Mouse (Mus musculus): ENCODE measurements around the gene Ggn. TPM values are rescaled to one million over a fixed set of nuclear protein-coding genes. Genes with fewer than 3 reads are reported as not detected.
A peak's percentile ranks its signal among the peaks of the same experiment; 100 is the strongest.
"Not testable (repeated sequence)": the region's sequence is repeated elsewhere in the genome, so short reads cannot be mapped to it uniquely, and the experiment has no call there.

Ggn gene
- polyA plus RNA-seq, 2 experiments = 0.03 TPM; not detected in 1

DNA sequence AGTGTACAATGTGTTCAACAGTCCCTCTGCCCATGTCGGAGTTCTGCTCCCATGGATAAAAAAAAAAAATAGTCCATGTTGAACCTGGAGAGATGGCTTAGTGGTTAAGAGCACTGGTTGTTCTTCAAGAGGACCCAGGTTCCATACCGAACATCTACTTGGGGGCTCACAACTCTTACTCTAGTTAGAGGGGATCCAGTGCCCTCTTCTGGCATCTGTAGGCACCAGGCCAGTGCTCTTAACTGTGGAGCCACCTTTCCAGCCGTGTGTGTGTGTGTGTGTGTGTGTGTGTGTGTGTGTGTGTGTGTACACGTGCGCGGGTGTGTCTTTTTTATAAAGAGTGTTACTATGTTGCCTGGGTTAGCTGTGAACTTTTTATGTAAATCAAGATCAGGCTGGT is 32.6 kb downstream of the Ggn start:
- Histone ChIP-seq H3K27me3 (ENCODE audit: control insufficient read depth, insufficient read depth, low read length) (no peaks in the 10 kb centered on the region), H3K4me2 (ENCODE audit: low read depth) (no peak overlapping the region), H3K36me3 (replicated peaks; ENCODE audit: control insufficient read depth, insufficient read depth, low read depth) (no peaks in the 10 kb centered on the region), H3K9me3 (ENCODE audit: control insufficient read depth, low read length) (no peaks in the 10 kb centered on the region), H3K9ac (replicated peaks) (no peak overlapping the region), H3K27ac (no peak overlapping the region), H3K4me3 (ENCODE audit: insufficient read depth in 1 of 2, low read depth in 2 of 2, low read length in 2 of 2) (no peak overlapping the region), H3K4me1 (replicated peaks; ENCODE audit: control insufficient read depth in 2 of 2, insufficient read depth in 2 of 2, low read length in 1 of 2) (no peaks in the 10 kb centered on the region)
- no peak for ATAC-seq (ENCODE audit: insufficient read depth)
- TF ChIP-seq CTCF (IDR thresholded peaks at IDR 0.05; ENCODE audit: low read depth) (no peak), EP300 (IDR thresholded peaks at IDR 0.05; ENCODE audit: low read depth) (no peak)
- no peak for DNase-seq (ENCODE audit: low read depth in 3 of 3, low spot score in 3 of 3)
- 67% methylated on average over 6 of the region's 6 CpGs for WGBS (ENCODE audit: insufficient replicate concordance)

DNA sequence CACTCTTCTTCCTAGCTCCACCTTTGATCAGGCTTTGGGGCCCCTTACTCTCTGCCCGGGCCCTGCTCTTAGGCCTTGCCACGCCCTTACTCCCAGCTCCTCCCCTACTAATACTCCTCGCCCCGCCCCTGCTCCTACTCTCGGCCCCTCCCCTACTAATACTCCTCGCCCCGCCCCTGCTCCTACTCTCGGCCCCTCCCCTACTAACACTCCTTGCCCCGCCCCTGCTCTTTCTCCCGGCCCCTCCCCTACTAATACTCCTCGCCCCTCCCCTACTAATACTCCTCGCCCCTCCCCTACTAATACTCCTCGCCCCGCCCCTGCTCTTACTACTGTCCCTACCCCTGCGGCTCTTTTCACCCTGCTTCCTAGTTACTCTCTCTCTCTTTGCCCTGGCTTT is 41.0 kb downstream of the Ggn start:
- not testable (repeated sequence) for H3K27ac ChIP-seq; H3K9me3 ChIP-seq (ENCODE audit: control insufficient read depth, low read length); H3K27me3 ChIP-seq (ENCODE audit: control insufficient read depth, insufficient read depth, low read length); H3K9ac ChIP-seq (replicated peaks); H3K36me3 ChIP-seq (replicated peaks; ENCODE audit: control insufficient read depth, insufficient read depth, low read depth)
- peak overlapping the region; percentile 58 for H3K4me2 ChIP-seq (ENCODE audit: low read depth)
- peaks cover 0 to 11% of the 10 kb centered on the region in 2 experiments; a peak in 2 of 4 replicates for H3K4me1 ChIP-seq (replicated peaks; ENCODE audit: control insufficient read depth in 2 of 2, insufficient read depth in 2 of 2, low read length in 1 of 2)
- DNase-seq (ENCODE audit: low read depth in 3 of 3, low spot score in 3 of 3) = peak in 2 of 3 experiments; percentile 20
- peak; percentile 69 for ATAC-seq (ENCODE audit: insufficient read depth)
- peak overlapping the region; percentile 38 to 45; a peak in 3 of 4 replicates for H3K4me3 ChIP-seq (ENCODE audit: insufficient read depth in 1 of 2, low read depth in 2 of 2, low read length in 2 of 2)
- WGBS (ENCODE audit: insufficient replicate concordance) = 8% methylated on average over 15 of the region's 15 CpGs

DNA sequence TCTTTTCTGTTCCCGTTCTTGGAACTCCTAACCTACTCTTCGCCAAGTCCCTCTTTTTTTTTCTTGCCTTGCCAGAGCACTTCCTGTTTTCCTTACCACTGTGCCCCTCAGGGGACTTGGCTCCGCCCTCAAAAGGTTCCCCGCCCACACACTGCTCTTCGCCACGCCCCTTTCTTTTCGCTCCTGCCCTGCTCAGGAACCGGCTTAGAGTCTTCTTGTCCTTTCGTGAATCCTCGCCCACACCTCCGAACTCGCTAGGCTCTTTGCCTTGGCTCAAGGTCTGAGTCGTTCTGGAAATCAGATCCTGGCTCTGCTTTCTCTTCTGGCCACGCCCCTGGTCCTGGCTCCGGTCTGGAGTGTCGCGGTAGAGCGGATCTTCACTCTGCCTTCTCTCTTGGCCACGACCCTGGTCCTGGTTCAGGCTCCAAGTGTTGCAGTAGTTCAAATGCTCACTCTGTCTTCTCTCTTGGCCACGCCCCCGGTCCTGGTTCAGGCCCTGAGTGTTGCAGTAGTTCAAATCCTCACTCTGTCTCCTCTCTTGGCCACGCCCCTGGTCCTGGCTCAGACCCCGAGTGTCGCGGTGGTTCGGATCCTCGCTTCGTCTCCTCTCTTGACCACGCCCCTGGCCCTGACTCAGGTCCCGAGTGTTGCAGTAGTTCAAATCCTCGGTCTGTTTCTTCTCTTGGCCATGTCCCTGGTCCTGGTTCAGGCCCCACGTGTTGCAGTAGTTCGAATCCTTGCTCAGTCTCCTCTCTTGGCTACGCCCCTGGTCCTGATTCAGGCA is 41.6 kb downstream of the Ggn start:
- Histone ChIP-seq H3K27ac (no peak overlapping the region; the same call in 1 of the 2 replicates), H3K4me1 (replicated peaks; ENCODE audit: control insufficient read depth in 2 of 2, insufficient read depth in 2 of 2, low read length in 1 of 2) (peaks cover 0 to 11% of the 10 kb centered on the region in 2 experiments; a peak in 2 of 4 replicates), H3K9me3 (ENCODE audit: control insufficient read depth, low read length) (no peaks in the 10 kb centered on the region), H3K9ac (replicated peaks) (no peak overlapping the region), H3K4me3 (ENCODE audit: insufficient read depth in 1 of 2, low read depth in 2 of 2, low read length in 2 of 2) (peak overlapping the region; percentile 38 to 45), H3K27me3 (ENCODE audit: control insufficient read depth, insufficient read depth, low read length) (no peaks in the 10 kb centered on the region), H3K36me3 (replicated peaks; ENCODE audit: control insufficient read depth, insufficient read depth, low read depth) (no peaks in the 10 kb centered on the region), H3K4me2 (ENCODE audit: low read depth) (peak overlapping the region; percentile 58)
- ATAC-seq (ENCODE audit: insufficient read depth) (peak; percentile 80), DNase-seq (ENCODE audit: low read depth in 3 of 3, low spot score in 3 of 3) (peak; percentile 60 to 76 (median 61))
- 3% methylated on average over 34 of the region's 34 CpGs for WGBS (ENCODE audit: insufficient replicate concordance)
- no peak for TF ChIP-seq EP300 (IDR thresholded peaks at IDR 0.05; ENCODE audit: low read depth)

DNA sequence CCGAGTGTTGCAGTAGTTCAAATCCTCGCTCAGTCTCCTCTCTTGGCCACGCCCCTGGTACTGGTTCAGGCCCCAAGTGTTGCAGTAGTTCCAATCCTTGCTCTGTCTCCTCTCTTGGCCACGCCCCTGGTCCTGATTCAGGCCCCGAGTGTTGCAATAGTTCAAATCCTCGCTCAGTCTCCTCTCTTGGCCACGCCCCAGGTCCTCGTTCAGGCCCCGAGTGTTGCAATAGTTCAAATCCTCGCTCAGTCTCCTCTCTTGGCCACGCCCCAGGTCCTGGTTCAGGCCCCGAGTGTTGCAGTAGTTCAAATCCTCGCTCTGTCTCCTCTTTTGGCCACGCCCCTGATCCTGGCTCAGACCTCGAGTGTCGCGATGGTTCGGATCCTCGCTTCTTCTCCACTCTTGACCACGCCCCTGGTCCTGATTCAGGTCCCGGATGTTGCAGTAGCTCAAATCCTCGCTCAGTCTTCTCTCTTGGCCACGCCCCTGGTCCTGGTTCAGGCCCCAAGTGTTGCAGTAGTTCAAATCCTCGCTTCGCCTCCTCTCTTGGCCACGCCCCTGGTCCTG is 42.3 kb downstream of the Ggn start:
- Histone ChIP-seq H3K4me3 (ENCODE audit: insufficient read depth in 1 of 2, low read depth in 2 of 2, low read length in 2 of 2) (peak overlapping the region in 1 of 2 experiments; percentile 45; a peak in 1 of 4 replicates), H3K9ac (replicated peaks) (no peak overlapping the region)
- peak; percentile 15 to 44 (median 37) for DNase-seq (ENCODE audit: low read depth in 3 of 3, low spot score in 3 of 3)

DNA sequence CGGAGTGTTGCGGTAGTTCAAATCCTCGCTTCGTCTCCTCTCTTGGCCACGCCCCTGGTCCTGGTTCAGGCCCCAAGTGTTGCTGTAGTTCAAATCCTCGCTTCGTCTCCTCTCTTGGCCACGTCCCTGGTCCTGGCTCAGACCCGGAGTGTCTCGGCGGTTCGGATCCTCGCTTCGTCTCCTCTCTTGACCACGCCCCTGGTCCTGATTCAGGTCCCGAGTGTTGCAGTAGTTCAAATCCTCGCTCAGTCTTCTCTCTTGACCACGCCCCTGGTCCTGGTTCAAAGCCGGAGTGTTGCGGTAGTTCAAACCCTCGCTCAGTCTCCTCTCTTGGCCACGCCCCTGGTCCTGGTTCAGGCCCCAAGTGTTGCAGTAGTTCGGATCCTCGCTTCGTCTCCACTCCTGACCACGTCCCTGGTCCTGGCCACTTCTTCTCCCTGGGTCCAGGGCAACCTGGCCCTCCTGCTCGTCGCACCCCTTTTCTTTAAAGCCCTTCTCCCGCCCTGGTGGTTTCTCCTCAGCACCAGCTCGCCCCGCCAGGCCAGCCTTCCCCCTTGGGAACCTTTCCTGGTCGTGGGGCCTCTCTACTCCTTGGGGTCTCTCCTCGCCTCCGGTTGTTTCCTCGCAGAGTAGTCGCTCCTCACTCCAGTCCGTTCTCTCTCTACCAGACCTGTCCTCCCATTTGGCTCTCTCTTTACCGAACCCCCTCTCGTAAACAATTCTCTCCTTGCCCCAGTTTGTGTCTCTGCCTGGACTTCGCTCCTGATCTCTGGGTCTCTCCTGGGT is 43.0 kb downstream of the Ggn start:
- H3K27me3 ChIP-seq (ENCODE audit: control insufficient read depth, insufficient read depth, low read length); H3K36me3 ChIP-seq (replicated peaks; ENCODE audit: control insufficient read depth, insufficient read depth, low read depth); ATAC-seq (ENCODE audit: insufficient read depth); H3K9ac ChIP-seq (replicated peaks); DNase-seq (ENCODE audit: low read depth in 3 of 3, low spot score in 3 of 3); H3K27ac ChIP-seq; H3K4me2 ChIP-seq (ENCODE audit: low read depth); H3K4me3 ChIP-seq (ENCODE audit: insufficient read depth in 1 of 2, low read depth in 2 of 2, low read length in 2 of 2); H3K9me3 ChIP-seq (ENCODE audit: control insufficient read depth, low read length): not testable (repeated sequence)
- H3K4me1 ChIP-seq (replicated peaks; ENCODE audit: control insufficient read depth in 2 of 2, insufficient read depth in 2 of 2, low read length in 1 of 2) = peaks cover 0 to 11% of the 10 kb centered on the region in 2 experiments; a peak in 2 of 4 replicates
- 36% methylated on average over 40 of the region's 40 CpGs for WGBS (ENCODE audit: insufficient replicate concordance)

More for the DNA sequence above, 42.3 kb downstream of the Ggn start:
- Histone ChIP-seq H3K27me3 (ENCODE audit: control insufficient read depth, insufficient read depth, low read length) (no peaks in the 10 kb centered on the region), H3K27ac (no peak overlapping the region), H3K9me3 (ENCODE audit: control insufficient read depth, low read length) (no peaks in the 10 kb centered on the region), H3K36me3 (replicated peaks; ENCODE audit: control insufficient read depth, insufficient read depth, low read depth) (no peaks in the 10 kb centered on the region), H3K4me1 (replicated peaks; ENCODE audit: control insufficient read depth in 2 of 2, insufficient read depth in 2 of 2, low read length in 1 of 2) (peaks cover 0 to 11% of the 10 kb centered on the region in 2 experiments; a peak in 2 of 4 replicates), H3K4me2 (ENCODE audit: low read depth) (peak overlapping the region; percentile 58)
- TF ChIP-seq EP300 (IDR thresholded peaks at IDR 0.05; ENCODE audit: low read depth) = no peak
- no peak for TF ChIP-seq CTCF (IDR thresholded peaks at IDR 0.05; ENCODE audit: low read depth)
- 17% methylated on average over 26 of the region's 26 CpGs for WGBS (ENCODE audit: insufficient replicate concordance)
- no peak for ATAC-seq (ENCODE audit: insufficient read depth)

Data from liver, embryonic 14.5 days (tissue).